Mouse (Mus musculus) adrenal gland, adult 2 months (tissue): Measurements from ENCODE around the gene C1qtnf2. TPM values are rescaled to one million over a fixed set of nuclear protein-coding genes. Genes with fewer than 3 reads are reported as not detected.

Experiments
- DNase-seq: peaks from one replicate; pipeline ENCODE4 v3.0.0; 2021
- polyA plus RNA-seq: library from polyadenylated mRNA; depleted of rRNA; stranded (reverse); fragments of >200 nt; gene quantifications from 2 replicates; pipeline ENCODE4 v1.2.3, GENCODE M21; 2012; rRNA removed
- total RNA-seq, 2 experiments: library from RNA; stranded (reverse); gene quantifications; 2 replicates each; pipeline ENCODE4 v1.2.3; 2021

C1qtnf2 gene
- total and polyA plus RNA-seq, 3 experiments = 5.2 to 9.1 (median 5.6) TPM

GRCm38 (mm10) chr11:43537074-43537473 lies 63.0 kb downstream of the C1qtnf2 start:
- no peak for DNase-seq

- no peak for DNase-seq
Measured at GRCm38 (mm10) chr11:43539863-43540262, 65.8 kb downstream of the C1qtnf2 start.

Other genes starting within 250 kb of the C1qtnf2 start
- gene Pttg1, start 48.0 kb upstream of the C1qtnf2 start, total RNA-seq = 10 to 100 TPM; 45.4 to 45.5 TPM
- gene Pttg1, start 48.0 kb upstream of the C1qtnf2 start, polyA plus RNA-seq = 4.5 and 7.3 TPM in 2 replicates
- gene Slu7, start 40.5 kb upstream of the C1qtnf2 start, total RNA-seq = 10 to 100 TPM; 42.7 to 44.4 TPM
- 1.5 and 2.3 TPM in 2 replicates for gene Slu7, start 40.5 kb upstream of the C1qtnf2 start, polyA plus RNA-seq
- 1 to 10 TPM; 2.0 to 2.4 TPM for gene Ccnjl, start 54.5 kb downstream of the C1qtnf2 start, total RNA-seq
- gene Ccnjl, start 54.5 kb downstream of the C1qtnf2 start, polyA plus RNA-seq = 3.1 and 3.2 TPM in 2 replicates
- gene 4933415A04Rik, start 112.8 kb downstream of the C1qtnf2 start, total RNA-seq = under 1 TPM; 0.32 to 0.45 TPM
- 0.08 and 0.23 TPM in 2 replicates for gene 4933415A04Rik, start 112.8 kb downstream of the C1qtnf2 start, polyA plus RNA-seq
- not detected for gene Fabp6, start 127.3 kb downstream of the C1qtnf2 start, total RNA-seq
- not detected in 2 replicates for gene Fabp6, start 127.3 kb downstream of the C1qtnf2 start, polyA plus RNA-seq
- gene Pwwp2a, start 207.7 kb downstream of the C1qtnf2 start, total RNA-seq = 10 to 100 TPM; 29.4 to 30.9 TPM
- gene Pwwp2a, start 207.7 kb downstream of the C1qtnf2 start, polyA plus RNA-seq = 7.8 and 12.8 TPM in 2 replicates